Mouse (Mus musculus) CH12.LX (cell line): ENCODE results near the gene Hsh2d. TPM values are rescaled to one million over a fixed set of nuclear protein-coding genes. Genes with fewer than 3 reads are reported as not detected.

ENCODE experiments used
- DNase-seq: peaks from one replicate; pipeline ENCODE4 v3.0.0-alpha.2; 2013; ENCODE audit errors: extremely low read depth
- H3K27ac ChIP-seq: 2 replicates; pipeline ENCODE4 v1.5.1; 2012; ENCODE audit warnings: low read depth, mild to moderate bottlenecking, control low read depth, moderate library complexity; ENCODE audit not compliant: insufficient read depth
- H3K27me3 ChIP-seq: replicated peaks from 2 replicates; pipeline ENCODE3; 2012; ENCODE audit warnings: inconsistent platforms
- H3K36me3 ChIP-seq, 2 experiments: replicated peaks in 1 of 2; 2 replicates each; pipeline versions ENCODE3 to v1.6.1; 2012; ENCODE audit warnings: inconsistent platforms in 1 of 2, low read length in 1 of 2, mild to moderate bottlenecking in 1 of 2, mixed read lengths in 1 of 2, moderate library complexity in 1 of 2; ENCODE audit not compliant: control insufficient read depth in 1 of 2, insufficient read depth in 1 of 2
- H3K4me1 ChIP-seq, 2 experiments: 2 replicates each; pipeline ENCODE4 v1.6.1; 2012; ENCODE audit warnings: inconsistent platforms in 1 of 2, moderate library complexity in 1 of 2; ENCODE audit not compliant: insufficient read depth in 2 of 2, control insufficient read depth in 1 of 2
- H3K4me2 ChIP-seq: 2 replicates; pipeline ENCODE4 v1.6.1; 2012; ENCODE audit warnings: low read depth, mild to moderate bottlenecking, control low read depth; ENCODE audit not compliant: poor library complexity, insufficient read depth, severe bottlenecking
- H3K4me3 ChIP-seq, 3 experiments: fragments of 150-350 bp in 1 of 3; sonication (generic) in 1 of 3; replicated peaks in 1 of 3; 2 replicates each; pipeline versions ENCODE3 to v1.5.1; 2011 to 2012; ENCODE audit warnings: low read depth in 2 of 3, low read length in 2 of 3, mild to moderate bottlenecking in 2 of 3, moderate library complexity in 2 of 3, control low read depth in 1 of 3, improper control_type of control experiment in 1 of 3, inconsistent platforms in 1 of 3, mixed read lengths in 1 of 3; ENCODE audit not compliant: poor library complexity in 1 of 3
- H3K79me2 ChIP-seq: replicated peaks from 2 replicates; pipeline ENCODE4 v1.6.1; 2012; ENCODE audit warnings: mild to moderate bottlenecking, moderate library complexity; ENCODE audit not compliant: control insufficient read depth, poor library complexity, insufficient read depth, severe bottlenecking; ENCODE audit errors: extremely low read depth
- H3K9ac ChIP-seq: 2 replicates; pipeline ENCODE4 v1.6.1; 2012; ENCODE audit warnings: low read depth, mild to moderate bottlenecking, control low read depth, moderate library complexity; ENCODE audit not compliant: insufficient read depth
- H3K9me3 ChIP-seq: replicated peaks from 2 replicates; pipeline ENCODE3; 2012; ENCODE audit warnings: low read length, inconsistent platforms, mixed read lengths
- BHLHE40 ChIP-seq: IDR thresholded peaks from 2 replicates; pipeline ENCODE4 v1.6.1; 2011; ENCODE audit warnings: mild to moderate bottlenecking, low read depth, low read length, improper control_type of control experiment
- CHD1 ChIP-seq: IDR thresholded peaks from 2 replicates; pipeline ENCODE4 v1.6.1; 2012; ENCODE audit warnings: low read depth, low read length, improper control_type of control experiment, inconsistent platforms
- ELF1 ChIP-seq: IDR thresholded peaks from 2 replicates; pipeline ENCODE4 v1.6.1; 2014; ENCODE audit warnings: low read depth, mild to moderate bottlenecking, inconsistent platforms, low read length, improper control_type of control experiment
- ETS1 ChIP-seq: conservative IDR thresholded peaks from 2 replicates; pipeline ENCODE4 v1.6.1; 2012; ENCODE audit warnings: low read depth, mild to moderate bottlenecking, inconsistent platforms, low read length, improper control_type of control experiment, moderate library complexity
- HCFC1 ChIP-seq: IDR thresholded peaks from 2 replicates; pipeline ENCODE4 v1.6.1; 2012; ENCODE audit warnings: low read depth, mild to moderate bottlenecking, inconsistent platforms, low read length, improper control_type of control experiment
- JUN ChIP-seq: IDR thresholded peaks from 2 replicates; pipeline ENCODE4 v1.6.1; 2011; ENCODE audit warnings: low read depth, mild to moderate bottlenecking, low read length, improper control_type of control experiment, moderate library complexity; ENCODE audit not compliant: insufficient read depth
- JUND ChIP-seq: conservative IDR thresholded peaks from 2 replicates; pipeline ENCODE4 v1.6.1; 2011; ENCODE audit warnings: low read depth, low read length, improper control_type of control experiment
- MAFK ChIP-seq: IDR thresholded peaks from 2 replicates; pipeline ENCODE4 v1.6.1; 2011; ENCODE audit warnings: low read length, improper control_type of control experiment; ENCODE audit not compliant: insufficient replicate concordance
- MAX ChIP-seq: IDR thresholded peaks from 2 replicates; pipeline ENCODE4 v1.6.1; 2011; ENCODE audit warnings: low read length, improper control_type of control experiment
- MAZ ChIP-seq: IDR thresholded peaks from 2 replicates; pipeline ENCODE4 v1.6.1; 2012; ENCODE audit warnings: low read depth, mild to moderate bottlenecking, inconsistent platforms, low read length, improper control_type of control experiment, moderate library complexity
- NELFE ChIP-seq: IDR thresholded peaks from 2 replicates; pipeline ENCODE4 v1.6.1; 2011; ENCODE audit warnings: low read depth, low read length, improper control_type of control experiment
- NRF1 ChIP-seq: IDR thresholded peaks from 2 replicates; pipeline ENCODE4 v1.6.1; 2014; ENCODE audit warnings: low read depth, mild to moderate bottlenecking, inconsistent platforms, low read length, improper control_type of control experiment, moderate library complexity
- PAX5 ChIP-seq: IDR thresholded peaks from 2 replicates; pipeline ENCODE4 v1.6.1; 2012; ENCODE audit warnings: low read length, inconsistent platforms, mixed read lengths
- POLR2A ChIP-seq: IDR thresholded peaks from 2 replicates; pipeline ENCODE4 v1.6.1; 2011; ENCODE audit warnings: low read depth, mild to moderate bottlenecking, improper control_type of control experiment, low read length
- RAD21 ChIP-seq: IDR thresholded peaks from 2 replicates; pipeline ENCODE4 v1.6.1; 2011; ENCODE audit warnings: low read depth, mild to moderate bottlenecking, low read length, improper control_type of control experiment, moderate library complexity
- RCOR1 ChIP-seq: conservative IDR thresholded peaks from 2 replicates; pipeline ENCODE4 v1.6.1; 2012; ENCODE audit warnings: low read depth, mild to moderate bottlenecking, inconsistent platforms, low read length, improper control_type of control experiment
- TCF12 ChIP-seq: IDR thresholded peaks from 2 replicates; pipeline ENCODE4 v1.6.1; 2014; ENCODE audit warnings: low read depth, mild to moderate bottlenecking, inconsistent platforms, low read length, improper control_type of control experiment
- UBTF ChIP-seq: IDR thresholded peaks from 2 replicates; pipeline ENCODE4 v1.6.1; 2012; ENCODE audit warnings: low read depth, mild to moderate bottlenecking, inconsistent platforms, low read length, improper control_type of control experiment, moderate library complexity
- USF1 ChIP-seq: IDR thresholded peaks from 2 replicates; pipeline ENCODE4 v1.6.1; 2014; ENCODE audit warnings: low read depth, mild to moderate bottlenecking, inconsistent platforms, low read length, improper control_type of control experiment
- ZNF384 ChIP-seq: IDR thresholded peaks from 2 replicates; pipeline ENCODE4 v1.6.1; 2012; ENCODE audit warnings: low read depth, low read length, improper control_type of control experiment, inconsistent platforms
- dilution Hi-C: fragments of 300-500 bp; cut with MboI; formaldehyde crosslinking; loops from 2 replicates; pipeline ENCODE4 v1.14.3; 2020; ENCODE audit warnings: low sequenced_read_pairs; ENCODE audit not compliant: extremely low pct_unique_long_range_greater_than_20kb, extremely low pct_ligation_motif_present
- in situ Hi-C: fragments of 300-500 bp; cut with MboI; formaldehyde crosslinking; loops from 3 replicates; pipeline ENCODE4 v1.14.3; 2019; ENCODE audit warnings: low sequenced_read_pairs, low pct_ligation_motif_present, low pct_unique_long_range_greater_than_20kb, mixed read lengths
- polyA plus RNA-seq: library from polyadenylated mRNA; unstranded; fragments of >175 nt; gene quantifications from 2 replicates; pipeline ENCODE4 v1.2.1, GENCODE M21; 2012; ENCODE audit warnings: low read depth; ENCODE audit not compliant: insufficient read length
- total RNA-seq, 2 experiments: library from RNA; depleted of rRNA; stranded (reverse); fragments of 300-350 nt in 1 of 2; fragments of >200 nt in 1 of 2; gene quantifications; 2 replicates each; pipeline ENCODE4 v1.2.3; 2012 to 2014

Hsh2d gene
- total and polyA plus RNA-seq, 3 experiments = 17.9 to 25.1 (median 24.1) TPM

DNA sequence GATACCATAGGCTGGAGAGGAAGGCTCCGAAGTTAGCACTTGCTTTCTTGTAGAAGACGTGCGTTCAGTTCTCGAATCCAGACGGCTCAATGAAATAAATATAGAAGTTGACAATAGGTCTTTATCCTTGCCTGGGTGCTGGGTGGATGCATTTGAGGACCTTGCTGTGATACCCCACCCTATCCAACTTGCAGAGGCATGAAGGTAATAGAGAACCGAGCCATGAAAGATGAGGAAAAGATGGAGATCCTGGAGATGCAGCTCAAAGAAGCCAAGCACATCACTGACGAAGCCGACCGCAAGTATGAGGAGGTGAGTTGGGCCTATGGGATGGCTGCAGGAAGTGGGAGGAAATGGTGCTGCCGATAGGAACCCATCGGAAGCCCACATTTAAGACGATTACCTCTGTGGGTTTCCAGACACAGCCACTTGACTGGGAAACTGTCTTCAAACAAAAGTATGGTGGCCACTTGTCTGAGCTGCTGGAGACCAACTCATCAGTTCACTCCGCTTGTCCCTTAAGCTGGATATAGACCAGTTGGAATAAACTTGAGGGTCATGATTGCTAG, 46.1 kb upstream of the Hsh2d start:
- no peak for TF ChIP-seq MAZ
- TF ChIP-seq CHD1 = no peak
- TF ChIP-seq JUN = no peak
- TF ChIP-seq PAX5 = no peak
- no peak for TF ChIP-seq POLR2A
- peaks cover 73 to 94% of the 10 kb centered on the region in 2 experiments for H3K36me3 ChIP-seq
- in situ Hi-C loops = no loop called here

DNA sequence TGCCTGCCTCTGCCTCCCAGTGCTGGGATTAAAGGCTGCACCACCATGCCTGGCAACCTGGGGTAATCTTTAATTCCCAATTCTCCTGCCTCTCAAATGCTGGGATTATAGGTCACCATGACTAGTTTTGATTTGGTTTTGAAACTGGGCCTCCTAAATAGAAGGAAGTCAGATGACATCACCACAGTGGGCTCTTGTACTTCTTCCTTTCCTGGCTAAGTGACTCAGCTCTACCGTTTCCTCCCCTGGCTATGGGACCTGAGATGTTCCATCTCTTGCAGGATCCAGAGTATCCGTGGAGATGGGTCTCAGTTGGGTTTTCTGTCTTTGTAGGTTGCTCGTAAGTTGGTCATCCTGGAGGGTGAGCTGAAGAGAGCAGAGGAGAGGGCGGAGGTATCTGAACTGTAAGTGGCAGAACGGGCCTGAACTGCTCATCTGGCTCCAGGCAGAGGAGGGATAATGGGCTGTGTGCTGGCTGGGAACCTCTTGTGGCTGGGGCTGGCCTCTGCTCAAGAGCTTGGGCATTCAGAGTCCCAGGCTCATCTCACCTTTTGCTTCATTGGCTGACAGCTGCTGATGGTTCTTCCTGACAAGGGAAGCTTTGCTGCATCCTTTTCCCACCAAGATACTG, 45.0 kb upstream of the Hsh2d start:
- Histone ChIP-seq H3K4me1 (peaks cover 9 to 75% of the 10 kb centered on the region in 2 experiments), H3K36me3 (peaks cover 75 to 92% of the 10 kb centered on the region in 2 experiments), H3K27me3 (no peaks in the 10 kb centered on the region), H3K9me3 (no peaks in the 10 kb centered on the region), H3K79me2 (no peaks in the 10 kb centered on the region), H3K4me2 (no peak overlapping the region), H3K27ac (peak overlapping the region; percentile 7; the same call in 1 of the 2 replicates), H3K4me3 (no peak overlapping the region), H3K9ac (no peak overlapping the region)
- DNase-seq = no peak
- no peak for TF ChIP-seq NELFE
- TF ChIP-seq ELF1 = no peak
- TF ChIP-seq MAZ = no peak
- no peak for TF ChIP-seq JUND
- TF ChIP-seq HCFC1 = no peak
- TF ChIP-seq TCF12 = no peak
- no peak for TF ChIP-seq NRF1
- no peak for TF ChIP-seq CHD1
- TF ChIP-seq PAX5 = no peak
- TF ChIP-seq RAD21 = no peak
- TF ChIP-seq RCOR1 = no peak
- TF ChIP-seq UBTF = no peak
- no peak for TF ChIP-seq ETS1
- no peak for TF ChIP-seq MAX
- TF ChIP-seq ZNF384 = no peak
- TF ChIP-seq USF1 = no peak
- no peak for TF ChIP-seq BHLHE40
- TF ChIP-seq MAFK = no peak
- in situ Hi-C loops (no loop called here), dilution Hi-C loops (no loop called here)

More for the DNA sequence above, 46.1 kb upstream of the Hsh2d start:
- Histone ChIP-seq H3K27me3 (no peaks in the 10 kb centered on the region), H3K4me2 (no peak overlapping the region), H3K9me3 (no peaks in the 10 kb centered on the region), H3K4me1 (peaks cover 15 to 78% of the 10 kb centered on the region in 2 experiments), H3K27ac (no peak overlapping the region), H3K4me3 (no peak overlapping the region), H3K79me2 (peaks cover 2% of the 10 kb centered on the region; the same call in 1 of the 2 replicates), H3K9ac (no peak overlapping the region)
- dilution Hi-C loops = no loop called here
- DNase-seq = no peak
